Mouse (Mus musculus) embryonic facial prominence, embryonic 15.5 days (tissue): ENCODE data around the gene Entpd4b. TPM values are rescaled to one million over a fixed set of nuclear protein-coding genes. Genes with fewer than 3 reads are reported as not detected.
"Not testable (repeated sequence)": the region's sequence is repeated elsewhere in the genome, so short reads cannot be mapped to it uniquely, and the experiment has no call there.

ENCODE experiments used
- ATAC-seq: fragments of 200-750 bp; cut with Nextera tagmentation; 2 replicates; pipeline ENCODE4 v1.8.0; 2017; ENCODE audit warnings: low read depth, moderate TSS enrichment; ENCODE audit not compliant: insufficient number of reproducible peaks, low FRiP score, low TSS enrichment
- H3K27ac ChIP-seq: fragments of 300-500 bp; sonication (generic); replicated peaks from 2 replicates; pipeline ENCODE4 v1.5.1; 2015; ENCODE audit warnings: mild to moderate bottlenecking, inconsistent platforms
- H3K27me3 ChIP-seq: fragments of 300-500 bp; sonication (generic); 2 replicates; pipeline ENCODE4 v1.6.1; 2015; ENCODE audit warnings: inconsistent platforms
- H3K36me3 ChIP-seq: fragments of 300-500 bp; sonication (generic); 2 replicates; pipeline ENCODE4 v1.6.1; 2015; ENCODE audit warnings: mild to moderate bottlenecking, inconsistent platforms
- H3K4me1 ChIP-seq: fragments of 300-500 bp; sonication (generic); 2 replicates; pipeline ENCODE4 v1.6.1; 2015; ENCODE audit warnings: inconsistent platforms
- H3K4me2 ChIP-seq: fragments of 300-500 bp; sonication (generic); replicated peaks from 2 replicates; pipeline ENCODE4 v1.6.1; 2015; ENCODE audit warnings: mild to moderate bottlenecking, inconsistent platforms
- H3K4me3 ChIP-seq: fragments of 300-500 bp; sonication (generic); replicated peaks from 2 replicates; pipeline ENCODE4 v1.5.1; 2015; ENCODE audit warnings: mild to moderate bottlenecking, inconsistent platforms
- H3K9ac ChIP-seq: fragments of 300-500 bp; sonication (generic); 2 replicates; pipeline ENCODE4 v1.6.1; 2015; ENCODE audit warnings: inconsistent platforms
- H3K9me3 ChIP-seq: fragments of 300-500 bp; sonication (generic); replicated peaks from 2 replicates; pipeline ENCODE4 v1.6.1; 2016; ENCODE audit warnings: inconsistent platforms
- WGBS: fragments of 180-500 bp; shearing (Covaris S2); methylation state at CpG from one replicate; pipeline ENCODE4 v1.1.7; 2015; 5-methylcytosine and 5-hydroxymethylcytosine counted together
- polyA plus RNA-seq: library from polyadenylated mRNA; unstranded; fragments of >200 nt; fragmentation: Nextera tagmentation; extraction: Ambion mirVana; gene quantifications from 2 replicates; pipeline ENCODE4 v1.2.1, GENCODE M21; 2015

Entpd4b gene
- 19.0 and 19.2 TPM in 2 replicates for polyA plus RNA-seq

GRCm38 (mm10) chr14:69555110-69555831 is at the start of gene Entpd4b:
Gene Entpd4b, plus strand, starts transcription at chr14:69555424.
- ATAC-seq: peak; percentile 83
- not testable (repeated sequence) for H3K27me3 ChIP-seq, H3K9ac ChIP-seq, H3K36me3 ChIP-seq, H3K4me2 ChIP-seq, H3K9me3 ChIP-seq, H3K27ac ChIP-seq, H3K4me3 ChIP-seq, H3K4me1 ChIP-seq
- no CpG with 5 or more reads among the region's 68 CpGs for WGBS

- H3K9me3 ChIP-seq, ATAC-seq, H3K27ac ChIP-seq, H3K4me2 ChIP-seq, H3K4me3 ChIP-seq, H3K9ac ChIP-seq, H3K36me3 ChIP-seq, H3K27me3 ChIP-seq, H3K4me1 ChIP-seq: not testable (repeated sequence)
- no CpG with 5 or more reads among the region's 1 CpGs for WGBS
These were observed 48.2 kb upstream of the Entpd4b start for GRCm38 (mm10) chr14:69507000-69507399.

GRCm38 (mm10) chr14:69512449-69512848 is 42.8 kb upstream of the Entpd4b start, which contains the start of gene Gm27179:
Gene Gm27179, minus strand, starts transcription at chr14:69512549.
- not testable (repeated sequence) for H3K4me3 ChIP-seq, H3K27me3 ChIP-seq, H3K27ac ChIP-seq, H3K9me3 ChIP-seq, H3K4me1 ChIP-seq, H3K4me2 ChIP-seq, H3K9ac ChIP-seq, ATAC-seq, H3K36me3 ChIP-seq
- WGBS: no CpG with 5 or more reads among the region's 2 CpGs

DNA sequence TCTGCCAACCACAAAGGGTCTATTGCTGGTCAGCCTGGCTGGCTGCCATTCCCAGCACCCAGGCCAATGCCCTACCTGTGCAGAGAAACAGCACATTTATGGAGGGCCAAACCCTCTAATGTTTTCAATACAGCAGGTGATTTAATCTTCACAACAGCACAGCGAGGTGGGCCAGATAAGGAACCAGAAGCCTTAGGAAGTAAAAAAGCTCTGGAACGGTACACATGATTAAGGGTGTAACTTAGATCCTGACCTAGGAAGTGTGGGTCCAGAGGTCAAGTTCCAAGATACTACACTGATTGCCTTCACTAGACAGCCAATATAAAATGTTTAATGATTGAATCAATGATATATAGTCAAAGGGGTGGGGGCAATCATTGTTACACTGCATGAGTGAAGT is 34.4 kb upstream of the Entpd4b start:
- not testable (repeated sequence) for H3K36me3 ChIP-seq, H3K27ac ChIP-seq, ATAC-seq, H3K4me2 ChIP-seq, H3K4me1 ChIP-seq, H3K9me3 ChIP-seq, H3K4me3 ChIP-seq, H3K9ac ChIP-seq, H3K27me3 ChIP-seq
- no CpG with 5 or more reads among the region's 2 CpGs for WGBS

DNA sequence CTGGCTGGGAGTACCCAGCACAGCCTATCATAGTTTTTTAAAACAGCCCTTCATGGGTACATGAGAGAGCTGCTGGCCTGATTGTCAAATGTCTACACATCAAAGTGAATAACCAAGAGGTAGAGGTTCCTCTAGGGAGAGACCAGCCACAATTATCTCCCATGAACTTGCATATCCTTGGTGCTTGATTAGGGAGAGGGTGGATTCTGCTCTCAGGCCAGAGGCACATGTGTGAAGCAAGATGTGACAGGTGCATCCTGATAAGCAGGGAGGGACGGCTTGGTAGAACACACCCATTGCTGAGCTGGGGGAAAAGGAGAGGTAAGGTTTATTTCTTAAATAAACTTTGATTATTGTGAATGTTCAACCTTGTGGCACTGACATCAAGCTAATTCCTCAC is 32.2 kb upstream of the Entpd4b start:
- not testable (repeated sequence) for H3K27ac ChIP-seq, H3K9me3 ChIP-seq, H3K4me1 ChIP-seq, H3K4me2 ChIP-seq, ATAC-seq, H3K36me3 ChIP-seq, H3K9ac ChIP-seq, H3K27me3 ChIP-seq, H3K4me3 ChIP-seq
- no CpG with 5 or more reads among the region's 1 CpGs for WGBS

- not testable (repeated sequence) for ATAC-seq, H3K27me3 ChIP-seq, H3K4me1 ChIP-seq, H3K27ac ChIP-seq, H3K9ac ChIP-seq, H3K36me3 ChIP-seq, H3K9me3 ChIP-seq, H3K4me3 ChIP-seq, H3K4me2 ChIP-seq
- no CpG with 5 or more reads among the region's 1 CpGs for WGBS
These were observed 29.0 kb upstream of the Entpd4b start for GRCm38 (mm10) chr14:69526202-69526601.

- not testable (repeated sequence) for H3K36me3 ChIP-seq, H3K4me3 ChIP-seq, H3K9me3 ChIP-seq, H3K27ac ChIP-seq, H3K27me3 ChIP-seq, H3K4me1 ChIP-seq, H3K4me2 ChIP-seq, ATAC-seq, H3K9ac ChIP-seq
- WGBS: no CpG with 5 or more reads among the region's 7 CpGs
These were observed 18.7 kb upstream of the Entpd4b start for GRCm38 (mm10) chr14:69536539-69536938.

DNA sequence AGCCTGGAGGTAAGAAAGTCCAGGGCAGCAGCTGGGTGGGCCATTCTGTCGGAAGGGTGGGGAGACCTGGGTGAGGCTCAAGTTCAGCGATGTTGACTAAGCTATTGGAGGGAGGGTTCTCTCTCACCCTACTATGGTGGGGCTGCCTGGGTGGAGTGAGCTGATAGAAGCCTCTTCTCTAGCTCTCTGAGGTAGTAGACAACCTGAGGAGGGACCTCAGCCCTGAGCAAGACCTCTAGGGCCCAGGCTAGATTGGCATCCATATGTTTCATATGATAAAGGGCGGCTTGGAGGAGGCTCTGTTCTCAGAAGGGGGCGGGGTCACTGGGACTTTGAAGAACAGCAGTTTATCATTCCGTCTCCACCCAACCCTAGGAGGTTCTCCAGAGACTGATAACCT is 15.1 kb upstream of the Entpd4b start:
- not testable (repeated sequence) for H3K4me1 ChIP-seq, H3K36me3 ChIP-seq, H3K4me3 ChIP-seq, H3K9me3 ChIP-seq, H3K4me2 ChIP-seq, ATAC-seq, H3K27me3 ChIP-seq, H3K27ac ChIP-seq, H3K9ac ChIP-seq
- no CpG with 5 or more reads among the region's 5 CpGs for WGBS

- not testable (repeated sequence) for H3K9ac ChIP-seq, H3K4me3 ChIP-seq, H3K4me1 ChIP-seq, H3K27ac ChIP-seq, H3K4me2 ChIP-seq, H3K36me3 ChIP-seq, H3K9me3 ChIP-seq, H3K27me3 ChIP-seq, ATAC-seq
- no CpG with 5 or more reads among the region's 7 CpGs for WGBS
These were observed 12.5 kb upstream of the Entpd4b start for GRCm38 (mm10) chr14:69542695-69543094.

DNA sequence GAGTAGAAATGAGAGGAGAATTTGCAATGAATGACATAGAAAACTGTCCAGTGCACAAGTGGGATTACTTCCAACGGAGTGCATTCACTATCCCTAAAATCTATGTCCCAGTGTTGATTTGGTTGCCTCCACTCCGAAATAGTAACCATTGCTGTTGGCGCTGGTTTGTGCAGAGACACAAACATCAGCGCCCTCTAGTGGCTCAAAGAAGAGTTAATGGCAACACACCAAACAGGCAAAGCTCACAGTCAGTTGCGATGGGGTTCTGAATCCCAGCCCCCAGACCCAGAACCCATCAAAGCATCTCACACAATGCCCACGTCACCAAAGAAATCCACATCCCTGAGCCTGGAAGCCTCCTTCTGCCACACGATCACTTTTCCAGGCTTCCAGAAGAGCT is 11.2 kb upstream of the Entpd4b start:
- not testable (repeated sequence) for H3K27me3 ChIP-seq, H3K36me3 ChIP-seq, H3K27ac ChIP-seq, H3K4me2 ChIP-seq, H3K4me3 ChIP-seq, H3K9ac ChIP-seq, ATAC-seq, H3K9me3 ChIP-seq, H3K4me1 ChIP-seq
- no CpG with 5 or more reads among the region's 7 CpGs for WGBS

DNA sequence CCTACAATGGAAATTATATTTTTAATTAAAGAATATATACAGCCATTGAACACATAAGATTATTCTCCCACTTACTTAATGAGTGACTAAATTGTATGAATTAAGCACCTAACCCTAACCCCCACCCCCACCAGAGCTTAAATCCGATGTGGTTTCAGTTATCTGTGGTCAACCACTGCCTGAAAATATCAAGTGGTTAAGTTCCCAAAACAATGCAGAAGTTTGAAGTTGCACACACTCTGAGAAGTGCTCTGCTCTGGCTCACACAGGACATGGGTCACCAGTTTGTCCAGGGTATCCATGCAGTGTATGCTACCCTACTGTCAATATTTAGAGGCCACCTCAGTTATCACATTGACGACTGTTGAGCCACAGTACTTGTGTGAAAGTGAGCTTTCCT is 10.2 kb upstream of the Entpd4b start:
- H3K27me3 ChIP-seq, H3K9me3 ChIP-seq, ATAC-seq, H3K4me1 ChIP-seq, H3K36me3 ChIP-seq, H3K9ac ChIP-seq, H3K4me3 ChIP-seq, H3K27ac ChIP-seq, H3K4me2 ChIP-seq: not testable (repeated sequence)
- no CpG with 5 or more reads among the region's 2 CpGs for WGBS

- H3K27me3 ChIP-seq, ATAC-seq, H3K4me2 ChIP-seq, H3K4me1 ChIP-seq, H3K9ac ChIP-seq, H3K27ac ChIP-seq, H3K4me3 ChIP-seq, H3K36me3 ChIP-seq, H3K9me3 ChIP-seq: not testable (repeated sequence)
- WGBS: no CpG with 5 or more reads among the region's 4 CpGs
These were observed 7.9 kb upstream of the Entpd4b start for GRCm38 (mm10) chr14:69547310-69547709.
